Mouse (Mus musculus): ENCODE results near the gene Pid1. TPM values are rescaled to one million over a fixed set of nuclear protein-coding genes. Genes with fewer than 3 reads are reported as not detected.

The Pid1 gene
- polyA plus RNA-seq, 1 experiment from 2014 or later, result 31.9 TPM

DNA sequence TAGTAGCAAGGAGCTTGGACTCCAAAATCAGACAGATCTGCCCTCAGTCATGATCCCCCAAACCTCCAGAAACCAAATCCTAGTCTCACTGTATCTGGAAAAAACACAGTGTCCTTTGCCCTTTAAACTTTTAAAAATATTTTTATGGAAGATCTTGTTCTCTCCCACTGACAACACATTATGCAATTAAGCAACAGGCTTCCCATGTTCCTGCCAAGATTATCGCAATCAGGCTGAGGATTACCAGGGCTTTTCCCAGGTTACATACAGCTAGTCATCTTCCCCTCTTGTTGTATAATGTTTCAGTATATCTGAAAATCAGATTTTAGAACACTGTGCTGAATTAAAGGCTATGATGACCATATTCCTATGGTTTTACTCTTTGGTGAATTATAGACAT, 64.3 kb downstream of the Pid1 start:
- Histone ChIP-seq H3K4me1 (replicated peaks; ENCODE audit: control insufficient read depth, insufficient read depth, low read length) (no peaks in the 10 kb centered on the region), H3K27ac (ENCODE audit: low read depth, low read length) (no peak overlapping the region), H3K27me3 (ENCODE audit: control insufficient read depth, insufficient read depth, low read length) (no peaks in the 10 kb centered on the region), H3K9me3 (ENCODE audit: control insufficient read depth, low read length) (no peaks in the 10 kb centered on the region), H3K4me2 (ENCODE audit: low read depth, low read length, severe bottlenecking) (no peak overlapping the region), H3K4me3 (ENCODE audit: low read depth, low read length) (no peak overlapping the region), H3K36me3 (ENCODE audit: control insufficient read depth, insufficient read depth, low read length) (no peaks in the 10 kb centered on the region), H3K9ac (ENCODE audit: low read length) (no peak overlapping the region)
- ATAC-seq (replicated peaks; ENCODE audit: low FRiP score) (no peak), DNase-seq (ENCODE audit: low spot score) (no peak)
- WGBS, result 92% methylated on average over 1 of the region's 1 CpGs

DNA sequence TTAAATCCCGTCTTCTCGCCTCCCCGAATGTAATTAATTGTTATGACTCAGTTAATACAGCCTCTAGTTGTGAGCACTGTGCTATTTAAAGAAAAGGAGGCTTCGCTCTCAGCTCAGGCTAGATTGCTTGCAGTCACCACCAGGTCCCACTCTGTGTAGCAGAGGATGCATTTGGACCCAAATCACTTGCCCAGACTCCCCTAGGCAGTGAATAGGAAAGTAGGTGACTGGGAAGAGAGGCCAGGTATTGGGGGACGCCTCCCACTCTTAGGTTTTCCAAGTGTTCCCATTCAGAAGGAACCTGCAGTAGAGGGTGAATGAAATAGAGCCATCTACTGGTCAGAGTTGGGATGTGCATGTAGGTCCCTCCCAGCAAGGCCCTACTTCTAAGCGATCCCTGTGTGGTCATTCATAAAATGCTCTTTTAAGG, 77.3 kb downstream of the Pid1 start:
- Histone ChIP-seq H3K27me3 (ENCODE audit: control insufficient read depth, insufficient read depth, low read length) (peaks cover 4% of the 10 kb centered on the region; the same call in 1 of the 2 replicates), H3K4me3 (ENCODE audit: low read depth, low read length) (no peak overlapping the region), H3K4me1 (replicated peaks; ENCODE audit: control insufficient read depth, insufficient read depth, low read length) (peaks cover 2% of the 10 kb centered on the region; the same call in 1 of the 2 replicates), H3K4me2 (ENCODE audit: low read depth, low read length, severe bottlenecking) (no peak overlapping the region), H3K36me3 (ENCODE audit: control insufficient read depth, insufficient read depth, low read length) (no peaks in the 10 kb centered on the region), H3K9ac (ENCODE audit: low read length) (no peak overlapping the region), H3K9me3 (ENCODE audit: control insufficient read depth, low read length) (no peaks in the 10 kb centered on the region), H3K27ac (ENCODE audit: low read depth, low read length) (no peak overlapping the region)
- DNase-seq (ENCODE audit: low spot score) (peak; percentile 72), ATAC-seq (replicated peaks; ENCODE audit: low FRiP score) (peak; percentile 64)
- 37% methylated on average over 6 of the region's 6 CpGs for WGBS

DNA sequence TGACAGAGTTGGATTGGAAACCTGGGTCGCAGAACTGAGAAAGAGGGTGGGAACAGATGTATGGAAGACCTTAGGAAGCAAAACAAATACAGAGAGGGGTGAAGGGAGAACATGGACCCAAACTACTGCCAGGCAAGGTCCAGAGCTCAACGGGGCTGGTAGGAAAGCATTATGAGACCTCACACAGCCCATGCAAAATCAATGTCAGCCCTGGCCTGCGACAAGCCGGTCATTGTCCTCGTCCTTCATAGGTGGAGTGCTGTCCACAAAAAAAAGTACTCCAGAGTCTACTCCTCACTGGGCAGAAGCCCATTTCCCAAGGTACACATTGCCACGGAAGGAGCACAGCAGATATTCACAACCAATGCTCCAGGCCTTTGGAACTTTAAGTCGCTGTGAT, 78.4 kb downstream of the Pid1 start:
- Histone ChIP-seq H3K27me3 (ENCODE audit: control insufficient read depth, insufficient read depth, low read length) (peaks cover 4% of the 10 kb centered on the region; the same call in 1 of the 2 replicates), H3K27ac (ENCODE audit: low read depth, low read length) (no peak overlapping the region), H3K36me3 (ENCODE audit: control insufficient read depth, insufficient read depth, low read length) (no peaks in the 10 kb centered on the region), H3K4me2 (ENCODE audit: low read depth, low read length, severe bottlenecking) (no peak overlapping the region), H3K4me3 (ENCODE audit: low read depth, low read length) (no peak overlapping the region), H3K4me1 (replicated peaks; ENCODE audit: control insufficient read depth, insufficient read depth, low read length) (peaks cover 2% of the 10 kb centered on the region; the same call in 1 of the 2 replicates), H3K9ac (ENCODE audit: low read length) (no peak overlapping the region), H3K9me3 (ENCODE audit: control insufficient read depth, low read length) (no peaks in the 10 kb centered on the region)
- no peak for ATAC-seq (replicated peaks; ENCODE audit: low FRiP score)
- 93% methylated on average over 7 of the region's 7 CpGs for WGBS
- DNase-seq (ENCODE audit: low spot score), result no peak

DNA sequence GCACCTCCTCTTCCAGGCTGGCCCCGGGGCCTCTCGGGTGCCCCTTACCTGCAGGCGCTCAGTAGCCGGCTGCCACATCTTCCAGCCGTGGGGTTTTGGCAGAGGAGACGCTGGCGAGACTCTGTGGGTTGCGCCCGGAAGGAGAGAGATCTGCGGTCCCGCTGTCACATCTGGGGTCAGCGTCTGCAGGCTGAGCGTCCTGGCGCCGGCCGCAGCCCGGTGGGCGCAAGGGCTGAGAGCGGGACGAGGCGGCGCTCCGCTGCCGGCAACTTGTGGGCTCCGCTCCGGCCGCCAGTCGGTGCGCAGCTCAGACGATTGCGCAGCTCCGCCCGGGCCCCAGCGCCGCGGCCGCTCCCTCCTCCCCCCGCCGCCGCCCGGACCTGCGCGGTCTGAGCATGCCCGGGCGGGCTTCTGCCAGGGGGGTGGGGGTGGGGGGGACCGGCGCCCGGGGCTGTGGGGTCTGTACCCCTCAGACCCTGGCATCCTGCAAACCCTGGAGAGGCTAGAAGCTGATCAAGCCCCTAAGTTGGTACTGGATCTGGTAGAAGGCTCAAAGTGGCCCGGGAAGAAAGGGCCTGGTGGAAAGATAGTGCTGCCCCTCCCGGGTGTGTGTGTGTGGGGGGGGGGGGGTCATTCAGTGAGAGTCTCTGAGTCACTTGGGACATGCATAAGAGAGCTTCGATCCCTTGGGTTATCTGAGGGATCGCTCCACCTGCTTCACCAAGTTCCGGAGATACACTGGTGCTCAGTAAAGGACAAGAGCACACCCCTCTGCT, 79.5 kb downstream of the Pid1 start:
- 4% methylated on average over 52 of the region's 53 CpGs for WGBS

DNA sequence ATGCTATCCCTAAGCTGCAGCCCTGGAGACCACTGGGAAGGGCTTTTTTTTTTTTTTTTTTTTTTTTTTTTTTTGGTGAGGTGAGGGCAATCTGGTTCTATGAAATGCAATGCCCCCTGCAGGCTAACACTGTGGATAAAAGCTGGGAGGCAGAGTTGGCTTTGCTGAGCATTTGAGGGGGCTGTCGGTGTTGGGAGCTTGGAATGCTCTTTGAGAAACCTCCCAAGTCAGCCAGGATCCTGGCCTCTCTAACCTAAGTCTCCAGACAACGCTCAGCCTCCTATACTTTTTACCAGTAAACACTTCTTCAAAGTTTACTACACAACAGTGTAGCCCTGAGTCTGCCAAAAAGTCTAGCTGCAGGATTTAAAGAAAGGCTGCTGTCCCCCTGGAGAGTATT, 80.9 kb downstream of the Pid1 start:
- Histone ChIP-seq H3K9ac (ENCODE audit: low read length) (no peak overlapping the region; the same call in 1 of the 2 replicates), H3K9me3 (ENCODE audit: control insufficient read depth, low read length) (no peaks in the 10 kb centered on the region), H3K4me2 (ENCODE audit: low read depth, low read length, severe bottlenecking) (peak overlapping the region; percentile 73; the same call in 1 of the 2 replicates), H3K36me3 (ENCODE audit: control insufficient read depth, insufficient read depth, low read length) (no peaks in the 10 kb centered on the region), H3K4me3 (ENCODE audit: low read depth, low read length) (peak overlapping the region; percentile 56; the same call in 1 of the 2 replicates), H3K4me1 (replicated peaks; ENCODE audit: control insufficient read depth, insufficient read depth, low read length) (peaks cover 2% of the 10 kb centered on the region; the same call in 1 of the 2 replicates), H3K27me3 (ENCODE audit: control insufficient read depth, insufficient read depth, low read length) (peaks cover 4% of the 10 kb centered on the region; the same call in 1 of the 2 replicates), H3K27ac (ENCODE audit: low read depth, low read length) (no peak overlapping the region)
- WGBS, result 10% methylated on average over 2 of the region's 2 CpGs
- no peak for DNase-seq (ENCODE audit: low spot score)
- no peak for ATAC-seq (replicated peaks; ENCODE audit: low FRiP score)

More for the DNA sequence above, 79.5 kb downstream of the Pid1 start:
- Histone ChIP-seq H3K36me3 (ENCODE audit: control insufficient read depth, insufficient read depth, low read length) (no peaks in the 10 kb centered on the region), H3K27ac (ENCODE audit: low read depth, low read length) (no peak overlapping the region), H3K9ac (ENCODE audit: low read length) (peak overlapping the region; percentile 69), H3K9me3 (ENCODE audit: control insufficient read depth, low read length) (no peaks in the 10 kb centered on the region), H3K27me3 (ENCODE audit: control insufficient read depth, insufficient read depth, low read length) (peaks cover 4% of the 10 kb centered on the region; the same call in 1 of the 2 replicates), H3K4me3 (ENCODE audit: low read depth, low read length) (peak overlapping the region; percentile 56), H3K4me2 (ENCODE audit: low read depth, low read length, severe bottlenecking) (peak overlapping the region; percentile 73), H3K4me1 (replicated peaks; ENCODE audit: control insufficient read depth, insufficient read depth, low read length) (peaks cover 2% of the 10 kb centered on the region; the same call in 1 of the 2 replicates)
- DNase-seq (ENCODE audit: low spot score) (peak; percentile 78), ATAC-seq (replicated peaks; ENCODE audit: low FRiP score) (peak; percentile 90)

DNA sequence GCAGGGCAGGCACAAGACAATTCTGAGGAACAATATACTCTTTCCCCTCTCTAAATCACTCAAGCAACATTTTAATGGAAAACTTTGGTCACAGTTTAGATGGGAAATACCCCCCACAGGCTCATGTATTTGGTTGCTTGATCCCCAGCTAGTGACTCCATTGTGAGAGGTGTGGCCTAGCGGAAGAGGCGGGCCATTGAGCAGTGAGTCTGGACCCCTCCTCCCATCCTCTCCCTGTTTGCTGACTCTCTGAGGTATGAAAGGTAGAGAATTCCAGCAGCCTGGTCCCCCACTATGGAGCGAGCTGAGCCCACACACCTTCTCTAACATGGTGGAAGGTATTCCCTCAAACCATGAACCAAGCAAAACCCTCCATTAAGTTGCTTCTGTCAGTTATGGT, 83.8 kb downstream of the Pid1 start:
- H3K36me3 ChIP-seq (ENCODE audit: control insufficient read depth, insufficient read depth, low read length), result no peaks in the 10 kb centered on the region
- DNase-seq (ENCODE audit: low spot score), result no peak
- WGBS, result 87% methylated on average over 3 of the region's 3 CpGs

DNA sequence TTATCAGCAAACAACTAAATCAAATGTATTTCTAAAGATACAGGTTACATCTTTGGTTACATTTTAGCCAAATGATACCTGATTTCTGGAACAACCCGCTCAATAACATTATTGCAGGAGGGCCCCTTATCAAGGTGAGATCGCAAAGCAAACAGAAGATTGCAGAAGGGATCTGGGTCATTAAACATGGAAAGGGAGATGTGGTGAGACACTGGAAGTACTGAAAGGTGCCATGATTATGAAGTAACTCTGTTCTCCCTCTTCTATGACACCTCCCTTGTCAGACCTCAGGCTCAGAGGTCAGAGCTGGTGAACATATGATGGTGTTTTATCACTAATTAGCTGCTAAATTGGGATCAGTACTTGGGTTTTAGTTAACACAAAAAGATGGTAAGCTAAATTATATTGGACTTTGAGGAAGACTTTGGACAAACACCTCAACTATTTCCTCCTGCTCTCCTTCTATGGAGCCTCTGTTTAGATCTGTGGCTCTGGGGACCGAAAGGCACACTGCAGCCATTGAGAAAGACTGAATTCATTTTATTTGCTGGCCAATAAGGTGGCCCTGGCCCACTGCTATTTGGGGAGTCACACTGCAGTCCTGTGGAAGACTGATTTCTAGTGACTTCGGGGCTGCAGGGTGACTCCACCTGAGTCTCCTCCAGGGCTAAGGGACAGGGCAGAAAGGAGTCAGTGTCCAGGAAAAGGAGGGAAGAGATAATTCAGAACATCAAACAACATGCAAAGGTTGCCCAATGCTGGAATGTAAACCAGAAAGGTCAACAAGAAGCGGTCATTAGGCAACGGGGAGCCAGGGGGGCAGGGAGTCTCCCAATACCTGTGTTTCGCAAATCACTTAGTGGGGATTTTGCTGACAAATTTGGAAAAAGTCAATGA, 85.4 kb downstream of the Pid1 start:
- H3K4me3 ChIP-seq (ENCODE audit: low read depth, low read length), result no peak overlapping the region
- 89% methylated on average over 7 of the region's 7 CpGs for whole genome bisulfite sequencing
- ATAC-seq (replicated peaks; ENCODE audit: low FRiP score) (no peak), DNase-seq (ENCODE audit: low spot score) (no peak)
- no peaks in the 10 kb centered on the region; the same call in 1 of the 2 replicates for H3K27me3 ChIP-seq (ENCODE audit: control insufficient read depth, insufficient read depth, low read length)
- H3K36me3 ChIP-seq (ENCODE audit: control insufficient read depth, insufficient read depth, low read length), result no peaks in the 10 kb centered on the region
- no peak overlapping the region for H3K27ac ChIP-seq (ENCODE audit: low read depth, low read length)
- H3K9ac ChIP-seq (ENCODE audit: low read length), result no peak overlapping the region
- peaks cover 2% of the 10 kb centered on the region; the same call in 1 of the 2 replicates for H3K4me1 ChIP-seq (replicated peaks; ENCODE audit: control insufficient read depth, insufficient read depth, low read length)
- H3K9me3 ChIP-seq (ENCODE audit: control insufficient read depth, low read length), result no peaks in the 10 kb centered on the region
- H3K4me2 ChIP-seq (ENCODE audit: low read depth, low read length, severe bottlenecking), result no peak overlapping the region

More for the DNA sequence above, 83.8 kb downstream of the Pid1 start:
- H3K9me3 ChIP-seq (ENCODE audit: control insufficient read depth, low read length), result no peaks in the 10 kb centered on the region
- no peak overlapping the region for H3K4me3 ChIP-seq (ENCODE audit: low read depth, low read length)
- H3K9ac ChIP-seq (ENCODE audit: low read length), result no peak overlapping the region
- H3K27ac ChIP-seq (ENCODE audit: low read depth, low read length), result no peak overlapping the region
- ATAC-seq (replicated peaks; ENCODE audit: low FRiP score), result no peak
- peaks cover 2% of the 10 kb centered on the region; the same call in 1 of the 2 replicates for H3K4me1 ChIP-seq (replicated peaks; ENCODE audit: control insufficient read depth, insufficient read depth, low read length)
- no peak overlapping the region for H3K4me2 ChIP-seq (ENCODE audit: low read depth, low read length, severe bottlenecking)
- H3K27me3 ChIP-seq (ENCODE audit: control insufficient read depth, insufficient read depth, low read length), result peaks cover 1% of the 10 kb centered on the region; the same call in 1 of the 2 replicates

DNA sequence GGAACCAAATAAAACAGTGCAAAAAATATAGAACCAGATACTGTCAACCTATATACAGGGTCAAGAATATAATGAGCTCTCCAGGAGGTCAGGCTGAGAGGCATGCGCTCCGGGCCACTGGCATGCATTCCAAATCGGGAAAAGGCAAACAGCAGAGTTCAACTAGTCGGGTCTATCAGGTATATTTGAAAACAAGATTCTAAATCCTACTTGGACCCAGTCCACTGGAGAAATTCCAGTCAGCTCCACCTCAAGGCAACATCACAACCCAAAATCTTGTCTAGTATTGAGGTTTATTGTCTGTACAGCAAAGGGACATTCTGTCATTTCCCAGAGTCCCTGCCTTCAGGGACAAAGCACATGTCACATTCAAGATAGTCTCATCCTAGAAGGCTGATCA, 91.0 kb downstream of the Pid1 start:
- no peak overlapping the region for H3K9ac ChIP-seq (ENCODE audit: low read length)
- no peaks in the 10 kb centered on the region for H3K36me3 ChIP-seq (ENCODE audit: control insufficient read depth, insufficient read depth, low read length)
- no peaks in the 10 kb centered on the region for H3K27me3 ChIP-seq (ENCODE audit: control insufficient read depth, insufficient read depth, low read length)
- no peaks in the 10 kb centered on the region for H3K9me3 ChIP-seq (ENCODE audit: control insufficient read depth, low read length)
- WGBS, result 70% methylated on average over 4 of the region's 4 CpGs
- DNase-seq (ENCODE audit: low spot score) (no peak), ATAC-seq (replicated peaks; ENCODE audit: low FRiP score) (no peak)
- no peak overlapping the region for H3K4me3 ChIP-seq (ENCODE audit: low read depth, low read length)
- H3K4me1 ChIP-seq (replicated peaks; ENCODE audit: control insufficient read depth, insufficient read depth, low read length), result no peaks in the 10 kb centered on the region
- H3K4me2 ChIP-seq (ENCODE audit: low read depth, low read length, severe bottlenecking), result no peak overlapping the region
- H3K27ac ChIP-seq (ENCODE audit: low read depth, low read length), result no peak overlapping the region

Measured in forebrain, embryonic 11.5 days (tissue).